Mouse (Mus musculus) natural killer cell, adult 2 months (primary cell): ENCODE results near the gene Capza2.
"Not testable (repeated sequence)": the region's sequence is repeated elsewhere in the genome, so short reads cannot be mapped to it uniquely, and the experiment has no call there.

Source experiments
- DNase-seq, 2 experiments: peaks; one replicate each; pipeline ENCODE4 v3.0.0; 2022; ENCODE audit warnings: low spot score in 2 of 2

Capza2 gene

DNA sequence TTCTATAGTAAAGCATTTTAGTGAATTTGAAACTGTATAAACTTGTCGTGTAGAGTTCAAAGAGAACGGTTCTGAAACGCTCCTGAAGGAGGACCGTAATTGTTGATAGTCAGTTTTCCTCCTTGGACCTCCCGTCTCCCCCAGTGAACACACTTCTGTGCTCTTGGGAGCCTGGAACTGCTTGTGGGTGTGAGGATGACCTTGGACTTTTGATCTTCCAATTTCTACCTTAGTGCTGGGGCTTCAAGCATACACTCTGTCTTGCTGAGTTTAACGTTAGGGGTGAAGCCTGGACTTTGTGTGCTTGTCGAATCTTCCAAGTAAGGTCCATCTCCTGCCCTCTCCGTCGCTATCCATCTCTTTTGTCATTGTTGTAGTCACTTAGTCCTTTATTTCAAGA lies 4.0 kb downstream of the Capza2 start:
- DNase-seq = no peak

DNA sequence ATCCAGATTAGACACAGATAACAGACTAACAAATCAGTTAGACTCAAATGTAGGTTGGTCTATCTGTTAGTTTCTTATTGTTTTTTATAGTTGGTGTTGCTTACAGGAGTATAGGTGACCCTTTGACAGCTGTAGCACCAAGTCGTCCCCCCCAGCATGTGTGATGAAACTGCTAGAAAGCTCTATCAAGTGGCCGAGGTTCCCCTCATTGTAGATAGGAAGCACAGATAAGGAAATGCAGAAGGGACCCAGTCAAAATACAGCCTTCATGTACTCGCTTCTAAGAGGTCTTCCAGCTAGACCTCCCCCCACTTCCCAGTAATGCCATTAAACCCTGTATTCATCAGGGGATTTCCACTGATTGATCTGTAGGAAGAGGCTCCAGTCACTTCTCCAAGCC lies 6.7 kb downstream of the Capza2 start:
- no peak for DNase-seq

DNA sequence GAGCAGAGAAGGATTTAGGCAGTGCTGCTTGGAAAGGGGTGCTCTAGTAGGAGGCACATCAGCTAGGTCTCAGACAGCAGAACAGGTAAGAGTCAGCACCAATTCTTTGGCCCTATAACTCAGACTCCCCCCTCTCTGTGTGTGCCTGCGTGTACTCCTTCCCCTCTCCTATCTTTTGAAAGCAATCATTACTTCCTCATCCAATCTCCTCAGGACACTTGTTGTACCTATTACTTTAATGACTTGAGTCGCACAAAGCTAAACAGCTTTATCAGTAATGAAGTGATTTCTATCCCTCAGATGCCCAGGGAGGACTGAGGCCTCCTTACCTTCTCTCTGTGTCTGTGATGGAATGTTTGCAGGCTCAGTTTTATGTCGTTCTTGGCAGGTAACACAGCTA lies 10.1 kb downstream of the Capza2 start:
- no peak for DNase-seq

DNA sequence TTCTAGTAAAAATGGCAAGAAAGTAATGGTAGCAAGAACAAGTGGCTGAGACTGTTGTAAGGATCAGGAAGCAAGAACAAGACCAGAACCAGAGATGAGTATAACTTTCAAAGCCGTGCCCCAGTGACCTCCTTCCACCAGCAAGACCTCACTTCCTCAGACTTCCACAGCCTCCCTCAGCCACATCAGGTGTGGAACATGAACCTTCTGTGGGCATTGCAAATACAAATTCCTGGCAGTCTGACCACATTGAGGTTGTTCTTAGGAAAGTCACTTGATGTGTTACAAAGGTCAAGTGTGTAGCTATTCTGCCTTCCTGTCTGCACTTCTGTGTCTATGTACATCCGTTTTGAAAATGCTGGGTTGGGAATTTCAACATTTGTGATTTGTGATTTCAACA lies 16.1 kb downstream of the Capza2 start:
- no peak for DNase-seq

DNA sequence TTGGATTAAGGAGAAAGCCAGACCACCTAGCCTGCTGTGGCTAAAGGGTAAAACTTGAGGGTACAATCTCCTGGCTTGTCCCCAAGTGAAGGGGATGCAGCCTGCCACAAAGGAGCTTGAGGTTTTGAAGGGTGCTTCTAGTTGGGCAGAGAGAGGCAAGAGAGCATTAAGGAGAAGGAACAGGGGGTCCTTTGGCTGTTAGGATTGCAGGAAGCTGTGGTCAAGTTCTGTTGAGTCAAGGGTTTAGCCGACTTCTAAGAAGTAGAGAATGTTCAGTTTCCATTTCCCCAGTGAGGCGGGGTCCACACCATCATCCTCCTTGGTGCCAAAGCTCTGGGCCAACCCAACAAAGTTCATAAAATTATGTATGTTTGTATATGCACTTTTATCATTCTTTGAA lies 19.0 kb downstream of the Capza2 start:
- DNase-seq = no peak

DNA sequence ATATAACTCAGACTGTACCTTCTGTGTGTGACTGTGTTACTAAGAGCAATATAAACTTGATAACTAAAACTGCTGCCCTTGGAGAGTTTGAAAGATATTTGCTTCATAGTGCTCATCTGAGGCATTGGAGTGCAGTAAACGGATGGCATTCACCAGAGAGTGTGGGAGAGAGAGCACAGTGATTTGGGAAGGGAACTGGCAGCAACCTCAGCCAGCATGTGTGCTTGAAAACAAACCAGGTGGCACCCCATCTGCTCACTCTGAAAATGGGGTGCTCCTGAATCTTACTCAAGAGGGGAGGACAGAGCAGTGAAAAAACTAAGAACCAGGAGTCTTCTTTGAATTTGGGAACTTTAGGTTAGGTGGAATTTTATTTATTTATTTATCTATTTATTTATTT lies 21.3 kb downstream of the Capza2 start:
- DNase-seq = no peak

DNA sequence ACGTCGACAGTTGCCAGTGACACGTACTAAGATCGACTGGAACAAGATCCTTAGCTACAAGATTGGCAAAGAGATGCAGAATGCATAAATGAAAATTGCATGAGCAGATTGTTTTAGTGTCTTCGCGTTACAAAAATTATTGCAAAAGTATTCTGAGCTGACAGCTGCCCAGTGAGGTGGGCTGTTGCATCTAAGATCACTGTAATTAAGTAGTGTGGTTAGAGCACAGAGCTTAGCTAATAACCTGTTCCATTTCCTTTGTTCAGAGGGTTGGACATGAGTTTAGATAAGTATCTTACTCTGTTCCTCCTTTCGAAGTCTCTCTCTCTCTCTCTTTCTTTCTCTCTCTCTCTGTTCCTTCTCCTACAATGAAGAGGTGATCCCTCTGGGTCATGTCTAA lies 29.3 kb downstream of the Capza2 start:
- DNase-seq = no peak

DNA sequence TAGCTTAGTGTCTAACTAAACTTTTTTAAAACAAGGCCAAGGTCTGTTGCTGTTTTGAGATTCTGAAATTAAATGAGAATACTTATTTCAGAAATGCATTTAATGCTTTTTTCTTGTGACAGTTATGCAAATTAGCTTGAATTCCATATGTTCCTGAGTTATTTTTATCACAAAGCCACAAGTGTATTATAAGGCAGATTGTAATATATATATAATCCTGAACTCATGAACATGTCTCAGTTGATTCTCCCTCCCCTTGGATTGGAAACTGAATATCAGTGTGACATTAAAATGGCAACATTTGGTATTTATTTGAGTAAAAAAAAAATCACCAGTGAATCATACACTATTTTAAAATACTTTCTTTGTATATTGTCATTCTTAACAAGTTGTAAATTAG lies 30.0 kb downstream of the Capza2 start:
- DNase-seq = no peak

DNA sequence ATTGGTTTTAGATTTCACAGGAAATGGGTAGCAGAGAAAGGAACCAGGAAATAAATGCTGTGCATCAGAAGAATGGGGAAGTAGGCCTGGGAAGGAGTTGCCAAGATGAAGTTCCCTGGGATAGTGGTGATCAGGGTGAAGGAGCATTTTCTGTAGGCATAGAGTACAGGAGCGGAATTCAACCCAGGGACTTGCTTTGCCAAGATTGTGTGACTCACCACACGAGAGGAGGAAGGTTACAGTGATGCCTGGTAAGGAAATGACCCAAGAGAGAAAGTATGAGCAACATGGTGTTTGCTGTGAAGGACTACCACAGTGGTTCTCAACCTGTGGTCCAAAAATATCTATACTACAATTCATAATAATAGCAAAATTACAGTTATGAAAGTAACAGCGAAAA lies 31.8 kb downstream of the Capza2 start:
- DNase-seq = no peak

DNA sequence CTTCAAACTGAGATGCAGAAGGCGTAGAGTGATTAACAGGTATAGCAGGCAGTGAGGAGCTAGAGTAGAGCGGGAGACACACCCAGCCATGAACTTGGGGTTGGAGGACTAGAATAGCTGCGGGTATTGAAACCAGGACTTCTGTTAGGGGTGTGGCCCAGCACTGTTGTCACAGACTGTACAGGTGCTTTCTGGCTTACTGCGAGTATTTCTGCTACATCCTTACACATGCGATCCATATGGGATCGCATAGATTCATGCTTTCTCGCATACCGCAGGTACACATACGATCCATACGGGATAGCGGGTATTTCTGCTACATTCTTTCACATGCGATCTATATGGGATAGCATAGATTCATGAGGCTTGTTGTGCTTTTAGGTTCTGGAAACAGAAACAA lies 32.3 kb downstream of the Capza2 start:
- no peak for DNase-seq

DNA sequence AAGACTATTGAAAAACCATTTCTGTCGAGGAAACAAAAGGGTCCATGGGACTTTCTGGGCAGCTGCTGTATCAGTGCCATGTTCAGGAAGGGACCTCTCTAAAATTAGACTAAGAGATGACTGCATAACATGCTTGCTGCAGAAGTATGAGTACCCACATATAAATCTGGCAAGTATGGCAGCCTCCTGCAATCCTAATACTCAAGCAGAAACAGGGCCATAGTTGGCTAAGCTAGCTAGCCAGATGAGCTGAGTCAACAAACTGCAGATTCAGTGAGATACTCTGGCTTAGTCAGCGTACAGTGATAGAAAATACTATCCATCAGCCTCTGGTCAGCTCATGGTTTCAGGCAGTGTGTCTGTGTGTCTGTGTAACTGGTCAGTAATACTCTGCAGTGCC lies 33.8 kb downstream of the Capza2 start:
- no peak for DNase-seq

DNA sequence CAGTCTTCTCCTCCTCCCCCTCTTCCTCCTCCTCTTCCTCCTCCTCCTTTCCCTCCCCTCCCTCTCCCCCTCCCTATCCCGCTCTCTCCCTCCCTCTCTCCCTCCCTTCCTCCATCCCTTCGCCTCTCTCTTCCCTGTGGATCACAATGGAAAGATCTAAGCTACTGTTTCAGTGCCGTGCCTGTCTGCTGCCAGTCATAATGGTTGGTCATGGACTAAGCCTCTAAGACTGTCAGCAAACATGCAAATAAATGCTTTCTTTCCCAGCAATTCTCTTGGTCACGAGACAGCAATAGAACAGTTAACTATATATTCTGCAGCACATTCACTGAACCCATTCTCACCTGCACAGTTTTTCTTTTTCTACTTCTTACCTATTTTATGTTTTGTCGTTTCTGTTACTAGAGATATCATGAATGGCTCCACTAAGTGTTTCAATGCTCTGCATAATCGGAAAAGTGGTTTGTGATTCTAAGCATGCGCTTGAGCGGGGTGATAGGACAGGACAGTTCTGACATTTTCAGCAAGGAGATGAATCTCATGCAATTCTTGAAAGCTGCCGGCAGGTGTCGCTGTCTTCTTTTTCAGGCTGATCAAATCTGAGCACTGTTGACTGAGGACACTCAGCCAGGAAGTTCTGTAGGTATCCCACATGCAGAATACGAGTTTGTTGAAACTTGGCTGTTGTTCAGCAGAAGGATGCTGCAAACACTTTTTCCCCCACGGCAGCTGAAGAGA lies 39.2 kb downstream of the Capza2 start:
- peak; percentile 35 to 55 for DNase-seq

DNA sequence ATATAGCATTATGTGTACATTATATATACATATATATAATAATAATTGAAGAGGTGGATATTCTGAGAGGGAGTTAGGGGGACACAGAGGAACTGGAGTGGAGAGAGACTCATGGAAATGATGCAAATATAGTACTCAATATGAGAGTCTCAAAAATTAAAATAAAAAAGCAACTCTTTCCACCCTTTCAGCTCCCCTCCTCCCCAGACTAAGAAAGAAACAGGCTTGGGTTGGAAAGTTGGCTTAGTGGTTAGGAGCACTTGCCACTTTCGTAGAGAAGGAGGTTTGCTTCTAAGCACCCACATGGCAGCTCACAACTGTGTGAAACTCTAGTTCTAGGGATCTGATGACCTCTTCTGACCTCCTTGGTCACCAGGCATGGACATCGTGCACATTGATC lies 41.0 kb downstream of the Capza2 start:
- DNase-seq = no peak

DNA sequence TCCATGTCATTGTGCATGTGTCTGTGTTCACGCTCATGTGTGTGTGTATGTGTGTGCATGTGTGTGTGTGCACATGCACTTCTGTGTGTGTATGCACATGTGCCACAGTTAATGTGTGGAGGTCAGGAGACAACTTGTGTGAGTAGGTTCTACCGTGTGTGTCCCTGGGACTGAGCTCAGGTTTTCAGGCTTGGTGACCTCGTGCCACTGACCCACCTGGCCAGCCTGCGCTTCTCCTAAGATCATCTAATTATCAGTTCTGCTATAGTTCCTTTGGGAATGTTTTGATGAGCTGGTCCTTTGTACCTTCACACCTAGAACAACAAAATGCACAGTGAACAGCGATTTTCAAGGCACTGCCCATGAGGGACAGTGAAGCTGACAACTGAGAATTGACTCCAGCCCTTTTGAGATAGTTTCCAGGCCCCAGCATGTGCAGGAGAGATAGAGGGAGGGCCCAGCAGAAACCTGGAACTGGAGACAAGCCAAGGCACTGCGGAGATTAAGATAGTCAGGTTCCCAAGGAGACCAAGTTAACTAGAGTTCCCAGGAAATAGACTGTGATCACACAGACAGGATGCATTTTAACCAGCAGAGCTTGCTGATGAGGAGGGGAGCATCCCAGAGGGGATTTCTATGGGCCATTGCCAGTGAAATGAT lies 44.4 kb downstream of the Capza2 start:
- DNase-seq = no peak

DNA sequence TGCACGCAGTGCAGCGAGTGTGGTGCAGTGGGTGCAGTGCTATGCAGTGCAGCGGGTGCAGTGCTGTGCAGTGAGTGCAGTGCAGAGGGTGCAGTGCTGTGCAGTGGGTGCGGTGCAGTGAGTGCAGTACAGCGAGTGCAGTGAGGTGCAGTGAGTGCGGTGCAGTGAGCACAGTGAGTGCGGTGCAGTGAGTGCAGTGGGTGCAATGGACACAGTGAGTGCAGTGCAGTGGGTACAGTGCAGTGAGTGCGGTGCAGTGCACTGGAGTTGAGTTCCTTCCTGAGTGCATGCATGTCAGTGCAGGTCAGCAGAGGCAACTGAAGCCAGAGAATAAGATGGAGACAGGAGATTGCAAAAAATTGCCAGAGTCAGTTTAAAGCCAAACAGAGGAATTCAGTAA lies 45.8 kb downstream of the Capza2 start:
- DNase-seq = no peak

DNA sequence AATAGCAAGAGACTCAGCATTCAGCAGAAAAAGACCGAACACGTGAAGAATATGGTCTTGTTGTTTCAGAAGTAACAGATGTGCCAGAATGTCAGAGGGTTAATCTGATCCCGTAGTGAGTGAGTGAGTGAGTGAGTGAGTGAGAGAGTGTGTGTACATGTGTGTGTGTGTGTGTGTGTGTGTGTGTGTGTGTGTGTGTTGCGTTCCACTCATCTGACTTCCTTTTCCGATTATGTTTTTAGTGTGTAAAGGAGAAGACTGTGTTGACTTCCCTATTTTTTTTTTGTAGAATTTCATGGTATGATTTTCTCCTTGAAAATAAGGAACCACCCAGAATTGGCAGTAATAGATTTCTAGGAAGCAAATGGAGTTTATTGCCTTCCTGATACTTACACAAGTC lies 52.6 kb downstream of the Capza2 start:
- DNase-seq = no peak

DNA sequence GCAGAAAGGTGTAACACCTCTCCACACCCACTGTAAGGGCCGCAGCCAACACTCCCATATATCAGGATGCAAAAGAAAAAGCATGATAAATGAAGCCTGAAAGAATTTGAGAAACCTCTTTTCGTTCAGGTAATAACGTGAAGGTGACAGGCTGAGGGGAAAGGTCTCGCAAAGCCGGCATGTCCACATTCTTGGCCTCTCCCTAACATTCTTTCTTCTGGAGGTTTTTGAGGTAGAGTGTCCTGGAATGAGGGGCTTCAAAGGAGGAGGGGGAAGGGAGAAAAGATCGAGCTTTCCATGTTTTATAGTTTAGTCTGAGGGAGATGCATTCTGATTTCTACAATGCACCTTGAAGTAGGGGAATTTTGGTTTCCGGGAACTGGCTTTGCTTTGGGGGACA lies 56.6 kb downstream of the Capza2 start, which contains the start of gene St7:
St7 (plus strand) TSS at position 287 of the 400 bp plus-strand sequence.
- DNase-seq = no peak

DNA sequence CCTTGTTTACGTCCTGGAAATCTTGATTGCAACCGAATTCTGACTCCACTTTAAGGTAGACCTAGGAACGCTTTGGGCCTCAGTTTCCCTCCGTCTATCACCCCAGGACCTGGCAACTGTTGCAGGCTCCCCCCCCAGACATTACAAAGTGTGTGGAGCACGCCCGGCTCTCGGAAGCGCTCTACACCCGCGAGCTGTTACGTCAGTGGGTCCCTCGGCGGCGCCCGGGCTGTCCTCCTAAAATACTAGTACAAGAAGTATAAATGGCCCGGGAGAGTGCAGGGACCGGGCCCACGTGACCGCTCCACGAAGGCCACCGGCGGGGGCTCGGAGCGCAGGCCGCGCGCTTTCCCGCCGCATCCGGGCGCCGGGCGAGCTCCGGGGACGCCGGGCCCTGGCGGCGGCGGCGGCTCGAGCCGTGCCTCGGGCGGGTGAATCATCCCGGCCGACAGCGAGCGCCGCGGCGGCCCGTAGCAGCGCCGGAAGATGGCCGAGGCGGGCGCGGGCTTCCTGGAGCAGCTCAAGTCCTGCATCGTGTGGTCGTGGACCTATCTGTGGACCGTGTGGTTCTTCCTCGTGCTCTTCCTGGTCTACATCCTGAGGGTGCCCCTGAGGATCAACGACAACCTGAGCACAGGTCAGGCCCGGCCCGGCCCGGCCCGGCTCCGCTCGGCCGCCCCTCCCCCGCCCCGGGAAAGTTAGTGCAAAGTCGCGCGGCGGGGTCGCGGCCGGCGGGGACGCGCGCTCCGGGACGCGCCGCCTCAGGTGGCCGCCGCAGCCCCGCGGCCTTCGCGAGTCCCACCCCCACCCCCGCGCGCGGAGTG lies 57.9 kb downstream of the Capza2 start:
- DNase-seq = peak; percentile 33 to 43

DNA sequence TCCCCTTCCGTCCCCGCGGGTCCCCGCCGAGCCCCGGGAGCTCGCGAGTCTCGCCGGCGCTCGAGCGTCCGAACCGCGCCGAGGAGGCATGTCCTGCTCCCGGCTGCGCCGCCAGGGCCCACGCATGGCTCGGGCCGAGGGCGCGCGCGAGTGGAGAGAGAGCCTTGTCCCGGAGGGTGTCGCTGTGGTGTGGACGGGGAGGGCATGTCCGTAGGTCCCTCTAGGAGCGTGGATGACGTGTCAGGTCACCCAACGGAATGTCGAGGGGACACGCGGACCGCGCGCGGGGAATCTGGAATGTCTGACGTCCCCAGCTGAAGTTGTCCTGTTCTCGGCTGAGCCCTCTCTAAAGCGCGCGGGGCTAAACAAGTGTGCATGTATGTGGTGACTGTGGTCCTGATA lies 58.5 kb downstream of the Capza2 start:
- peak; percentile 46 to 56 for DNase-seq

DNA sequence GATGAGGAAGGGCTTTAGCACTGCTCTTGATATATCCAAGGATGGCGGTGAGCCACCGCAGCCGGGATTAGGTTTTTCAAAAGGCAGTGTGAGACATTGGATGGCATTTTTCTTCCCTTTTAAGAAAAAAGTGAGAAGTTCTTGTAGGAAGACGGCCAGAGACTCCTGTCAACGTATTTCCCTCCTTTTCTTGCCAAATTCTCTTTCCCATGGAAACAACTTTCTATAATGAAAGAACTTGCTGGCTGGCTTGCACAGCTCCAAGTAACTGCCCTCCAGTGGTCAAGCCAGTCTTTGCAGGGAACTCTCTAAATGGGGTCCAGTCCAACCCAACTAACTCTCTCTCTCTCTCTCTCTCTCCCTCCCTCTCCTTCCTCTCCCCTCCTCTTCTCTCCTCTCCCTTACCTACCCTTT lies 60.3 kb downstream of the Capza2 start:
- peak; percentile 4 to 14 for DNase-seq

DNA sequence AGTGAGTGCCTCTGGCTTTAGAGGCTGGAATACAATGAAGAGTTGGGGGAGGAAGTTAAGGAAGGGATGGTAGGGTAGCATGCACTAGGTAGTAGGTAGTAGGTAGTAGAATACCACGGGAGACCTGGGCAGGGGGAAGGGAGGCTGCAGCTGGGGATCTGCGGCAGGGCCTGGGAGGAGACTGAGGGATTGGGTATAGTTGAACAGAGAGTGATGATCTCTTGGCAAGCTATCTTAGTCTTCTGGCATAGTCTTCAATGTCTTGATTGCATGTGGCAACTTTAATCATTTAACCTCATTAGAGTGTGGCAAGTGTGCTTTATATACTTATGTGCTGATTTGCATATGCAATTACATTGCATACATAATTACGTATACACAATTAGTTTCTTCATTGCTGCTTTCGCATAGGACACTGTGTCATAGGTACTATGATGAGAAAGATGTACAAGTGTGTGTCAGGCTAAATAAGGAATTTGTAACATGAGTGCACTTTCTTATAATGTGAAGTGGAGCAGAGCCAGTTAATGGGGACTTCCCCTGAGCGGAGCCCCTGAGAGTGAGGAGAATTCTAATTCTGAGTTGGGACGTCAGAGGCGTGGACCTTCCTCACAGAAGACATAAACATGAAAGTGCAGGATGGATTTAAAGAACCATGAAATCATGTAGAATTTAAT lies 65.0 kb downstream of the Capza2 start:
- no peak for DNase-seq

DNA sequence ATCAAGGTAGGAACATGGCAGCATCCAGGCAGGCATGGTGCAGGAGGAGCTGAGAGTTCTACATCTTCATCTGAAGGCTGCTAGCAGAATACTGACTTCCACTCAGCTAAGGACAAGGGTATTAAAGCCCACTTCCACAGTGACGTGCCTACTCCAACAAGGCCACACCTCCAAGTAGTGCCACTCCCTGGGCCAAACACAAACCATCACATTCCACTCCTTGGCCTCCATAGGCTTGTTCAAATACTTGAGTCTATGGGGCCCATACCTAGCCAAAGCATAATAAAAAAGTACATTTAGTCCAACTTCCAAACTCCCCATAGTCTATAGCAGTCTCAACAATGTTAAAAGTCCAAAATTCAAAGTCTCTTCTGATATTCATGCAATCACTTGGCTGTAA lies 68.0 kb downstream of the Capza2 start:
- not testable (repeated sequence) for DNase-seq
